Mouse (Mus musculus): ENCODE data around the gene Olfr214. TPM values are rescaled to one million over a fixed set of nuclear protein-coding genes. Genes with fewer than 3 reads are reported as not detected.
"Not testable (repeated sequence)": the region's sequence is repeated elsewhere in the genome, so short reads cannot be mapped to it uniquely, and the experiment has no call there.

Gene Olfr214
- not detected in 2 replicates for polyA plus RNA-seq (2015; fragmentation: Nextera tagmentation; extraction: Ambion mirVana)

GRCm38 (mm10) chr6:116553935-116554334, at the start of gene Olfr214:
Gene Olfr214 (plus strand): TSS chr6:116554235.
- Histone ChIP-seq H3K36me3 (ENCODE audit: insufficient read depth, low read length) (no peaks in the 10 kb centered on the region), H3K4me1 (ENCODE audit: insufficient read depth, low read length) (no peaks in the 10 kb centered on the region), H3K9ac (replicated peaks; ENCODE audit: low read length) (no peak within 1 kb of the TSS), H3K9me3 (ENCODE audit: low read length) (no peaks in the 10 kb centered on the region), H3K27me3 (ENCODE audit: insufficient read depth, low read length) (no peaks in the 10 kb centered on the region), H3K27ac (ENCODE audit: low read length) (no peak within 1 kb of the TSS), H3K4me2 (replicated peaks; ENCODE audit: low read depth, low read length) (no peak within 1 kb of the TSS), H3K4me3 (ENCODE audit: low read length) (no peak within 1 kb of the TSS)
- no peak for ATAC-seq (ENCODE audit: low FRiP score, low TSS enrichment)
- WGBS = 61% methylated on average over 1 of the region's 1 CpGs

- H3K27ac ChIP-seq (ENCODE audit: low read length); H3K4me2 ChIP-seq (replicated peaks; ENCODE audit: low read depth, low read length); H3K36me3 ChIP-seq (ENCODE audit: insufficient read depth, low read length); ATAC-seq (ENCODE audit: low FRiP score, low TSS enrichment); H3K27me3 ChIP-seq (ENCODE audit: insufficient read depth, low read length); H3K4me3 ChIP-seq (ENCODE audit: low read length); H3K4me1 ChIP-seq (ENCODE audit: insufficient read depth, low read length); H3K9ac ChIP-seq (replicated peaks; ENCODE audit: low read length): not testable (repeated sequence)
- WGBS = 89% methylated on average over 19 of the region's 20 CpGs
- H3K9me3 ChIP-seq (ENCODE audit: low read length) = peaks cover 12% of the 10 kb centered on the region
These were observed 47.6 kb upstream of the Olfr214 start, which contains the start of gene Olfr212 for GRCm38 (mm10) chr6:116506302-116507003. Gene Olfr212 (plus strand): TSS chr6:116506516.

GRCm38 (mm10) chr6:116514832-116515231, 39.2 kb upstream of the Olfr214 start:
- Histone ChIP-seq H3K27ac (ENCODE audit: low read length) (no peak overlapping the region), H3K36me3 (ENCODE audit: insufficient read depth, low read length) (no peaks in the 10 kb centered on the region), H3K9ac (replicated peaks; ENCODE audit: low read length) (no peak overlapping the region), H3K9me3 (ENCODE audit: low read length) (no peaks in the 10 kb centered on the region), H3K27me3 (ENCODE audit: insufficient read depth, low read length) (no peaks in the 10 kb centered on the region), H3K4me1 (ENCODE audit: insufficient read depth, low read length) (no peaks in the 10 kb centered on the region), H3K4me2 (replicated peaks; ENCODE audit: low read depth, low read length) (no peak overlapping the region), H3K4me3 (ENCODE audit: low read length) (no peak overlapping the region)
- no peak for ATAC-seq (ENCODE audit: low FRiP score, low TSS enrichment)

GRCm38 (mm10) chr6:116538156-116538555, 15.9 kb upstream of the Olfr214 start, which contains the start of gene Olfr213:
Gene Olfr213 (plus strand): TSS chr6:116538456.
- 87% methylated on average over 1 of the region's 1 CpGs for WGBS
- Histone ChIP-seq H3K4me3 (ENCODE audit: low read length) (no peak within 1 kb of the TSS), H3K4me1 (ENCODE audit: insufficient read depth, low read length) (no peaks in the 10 kb centered on the region), H3K9me3 (ENCODE audit: low read length) (no peaks in the 10 kb centered on the region), H3K4me2 (replicated peaks; ENCODE audit: low read depth, low read length) (no peak within 1 kb of the TSS), H3K27ac (ENCODE audit: low read length) (no peak within 1 kb of the TSS), H3K27me3 (ENCODE audit: insufficient read depth, low read length) (no peaks in the 10 kb centered on the region), H3K9ac (replicated peaks; ENCODE audit: low read length) (no peak within 1 kb of the TSS), H3K36me3 (ENCODE audit: insufficient read depth, low read length) (no peaks in the 10 kb centered on the region)
- no peak for ATAC-seq (ENCODE audit: low FRiP score, low TSS enrichment)

- Histone ChIP-seq H3K4me1 (ENCODE audit: insufficient read depth, low read length) (no peaks in the 10 kb centered on the region), H3K27me3 (ENCODE audit: insufficient read depth, low read length) (no peaks in the 10 kb centered on the region), H3K9ac (replicated peaks; ENCODE audit: low read length) (no peak overlapping the region), H3K4me3 (ENCODE audit: low read length) (no peak overlapping the region), H3K36me3 (ENCODE audit: insufficient read depth, low read length) (no peaks in the 10 kb centered on the region), H3K9me3 (ENCODE audit: low read length) (no peaks in the 10 kb centered on the region), H3K4me2 (replicated peaks; ENCODE audit: low read depth, low read length) (no peak overlapping the region), H3K27ac (ENCODE audit: low read length) (no peak overlapping the region)
- ATAC-seq (ENCODE audit: low FRiP score, low TSS enrichment) = no peak
- 82% methylated on average over 2 of the region's 2 CpGs for WGBS
These were observed 11.5 kb upstream of the Olfr214 start for GRCm38 (mm10) chr6:116542500-116542899.

- H3K27ac ChIP-seq (ENCODE audit: low read length); H3K4me3 ChIP-seq (ENCODE audit: low read length); H3K27me3 ChIP-seq (ENCODE audit: insufficient read depth, low read length); ATAC-seq (ENCODE audit: low FRiP score, low TSS enrichment); H3K4me2 ChIP-seq (replicated peaks; ENCODE audit: low read depth, low read length); H3K9me3 ChIP-seq (ENCODE audit: low read length); H3K4me1 ChIP-seq (ENCODE audit: insufficient read depth, low read length); H3K36me3 ChIP-seq (ENCODE audit: insufficient read depth, low read length); H3K9ac ChIP-seq (replicated peaks; ENCODE audit: low read length): not testable (repeated sequence)
- WGBS = 96% methylated on average over 11 of the region's 11 CpGs
These were observed 3.2 kb upstream of the Olfr214 start, which contains the start of gene Gm5580 for GRCm38 (mm10) chr6:116550841-116551240. Gene Gm5580 (plus strand): TSS chr6:116551141.

GRCm38 (mm10) chr6:116554952-116555351, 917 bp downstream of the Olfr214 start:
- Histone ChIP-seq H3K9ac (replicated peaks; ENCODE audit: low read length) (no peak overlapping the region), H3K27me3 (ENCODE audit: insufficient read depth, low read length) (no peaks in the 10 kb centered on the region), H3K4me1 (ENCODE audit: insufficient read depth, low read length) (no peaks in the 10 kb centered on the region), H3K4me3 (ENCODE audit: low read length) (no peak overlapping the region), H3K36me3 (ENCODE audit: insufficient read depth, low read length) (no peaks in the 10 kb centered on the region), H3K9me3 (ENCODE audit: low read length) (no peaks in the 10 kb centered on the region), H3K4me2 (replicated peaks; ENCODE audit: low read depth, low read length) (no peak overlapping the region), H3K27ac (ENCODE audit: low read length) (0 out of 2 replicates have a peak overlapping the region, but pooled peaks have one; percentile 29)
- WGBS = 46% methylated on average over 3 of the region's 3 CpGs
- peak; percentile 81 for ATAC-seq (ENCODE audit: low FRiP score, low TSS enrichment)

GRCm38 (mm10) chr6:116569834-116570233, 15.8 kb downstream of the Olfr214 start:
- H3K9me3 ChIP-seq (ENCODE audit: low read length) = no peaks in the 10 kb centered on the region
- 31% methylated on average over 3 of the region's 3 CpGs for WGBS
- no peak overlapping the region for H3K4me2 ChIP-seq (replicated peaks; ENCODE audit: low read depth, low read length)
- H3K4me1 ChIP-seq (ENCODE audit: insufficient read depth, low read length) = no peaks in the 10 kb centered on the region
- H3K27ac ChIP-seq (ENCODE audit: low read length) = no peak overlapping the region
- no peak overlapping the region for H3K9ac ChIP-seq (replicated peaks; ENCODE audit: low read length)
- H3K4me3 ChIP-seq (ENCODE audit: low read length) = no peak overlapping the region
- no peak for ATAC-seq (ENCODE audit: low FRiP score, low TSS enrichment)
- H3K27me3 ChIP-seq (ENCODE audit: insufficient read depth, low read length) = no peaks in the 10 kb centered on the region
- no peaks in the 10 kb centered on the region for H3K36me3 ChIP-seq (ENCODE audit: insufficient read depth, low read length)

- H3K27ac ChIP-seq (ENCODE audit: low read length) = no peak within 1 kb of the TSS
- no peak for ATAC-seq (ENCODE audit: low FRiP score, low TSS enrichment)
- H3K36me3 ChIP-seq (ENCODE audit: insufficient read depth, low read length) = no peaks in the 10 kb centered on the region
- no peaks in the 10 kb centered on the region for H3K4me1 ChIP-seq (ENCODE audit: insufficient read depth, low read length)
- WGBS = 84% methylated on average over 4 of the region's 4 CpGs
- H3K9me3 ChIP-seq (ENCODE audit: low read length) = no peaks in the 10 kb centered on the region
- H3K4me3 ChIP-seq (ENCODE audit: low read length) = no peak within 1 kb of the TSS
- H3K27me3 ChIP-seq (ENCODE audit: insufficient read depth, low read length) = no peaks in the 10 kb centered on the region
- no peak within 1 kb of the TSS for H3K9ac ChIP-seq (replicated peaks; ENCODE audit: low read length)
- no peak within 1 kb of the TSS for H3K4me2 ChIP-seq (replicated peaks; ENCODE audit: low read depth, low read length)
These were observed 30.1 kb downstream of the Olfr214 start, which contains the start of gene Olfr215 for GRCm38 (mm10) chr6:116584095-116584494. Gene Olfr215 (minus strand): TSS chr6:116584195.

GRCm38 (mm10) chr6:116600969-116601368, 46.9 kb downstream of the Olfr214 start:
- not testable (repeated sequence) for H3K9me3 ChIP-seq (ENCODE audit: low read length); H3K9ac ChIP-seq (replicated peaks; ENCODE audit: low read length); H3K4me1 ChIP-seq (ENCODE audit: insufficient read depth, low read length); H3K4me2 ChIP-seq (replicated peaks; ENCODE audit: low read depth, low read length); ATAC-seq (ENCODE audit: low FRiP score, low TSS enrichment); H3K36me3 ChIP-seq (ENCODE audit: insufficient read depth, low read length); H3K4me3 ChIP-seq (ENCODE audit: low read length); H3K27me3 ChIP-seq (ENCODE audit: insufficient read depth, low read length); H3K27ac ChIP-seq (ENCODE audit: low read length)
